Mouse (Mus musculus): ENCODE measurements around the gene Gm3164.
"Not testable (repeated sequence)": the region's sequence is repeated elsewhere in the genome, so short reads cannot be mapped to it uniquely, and the experiment has no call there.

The Gm3164 gene

GRCm38 (mm10) chr14:4414965-4415835 lies at the start of gene Gm3164:
Gm3164 (plus strand) TSS chr14:4415448.
- not testable (repeated sequence) for DNase-seq (ENCODE audit: low read depth, low spot score)

- not testable (repeated sequence) for DNase-seq (ENCODE audit: low read depth, low spot score)
These were observed 46.3 kb upstream of the Gm3164 start for GRCm38 (mm10) chr14:4368991-4369390.

GRCm38 (mm10) chr14:4369691-4370090 lies 45.6 kb upstream of the Gm3164 start:
- not testable (repeated sequence) for DNase-seq (ENCODE audit: low read depth, low spot score)

GRCm38 (mm10) chr14:4377871-4378270 lies 37.4 kb upstream of the Gm3164 start:
- DNase-seq (ENCODE audit: low read depth, low spot score): not testable (repeated sequence)

- not testable (repeated sequence) for DNase-seq (ENCODE audit: low read depth, low spot score)
These were observed 29.6 kb upstream of the Gm3164 start for GRCm38 (mm10) chr14:4385606-4386005.

GRCm38 (mm10) chr14:4392841-4393530 lies 22.3 kb upstream of the Gm3164 start:
- DNase-seq (ENCODE audit: low read depth, low spot score): not testable (repeated sequence)

GRCm38 (mm10) chr14:4397226-4397625 lies 18.0 kb upstream of the Gm3164 start, which contains the start of gene Gm3159:
Gm3159 (plus strand) TSS chr14:4397526.
- DNase-seq (ENCODE audit: low read depth, low spot score): not testable (repeated sequence)

GRCm38 (mm10) chr14:4398624-4399023 lies 16.6 kb upstream of the Gm3164 start:
- not testable (repeated sequence) for DNase-seq (ENCODE audit: low read depth, low spot score)

- DNase-seq (ENCODE audit: low read depth, low spot score): not testable (repeated sequence)
These were observed 15.0 kb upstream of the Gm3164 start for GRCm38 (mm10) chr14:4400115-4400789.

- not testable (repeated sequence) for DNase-seq (ENCODE audit: low read depth, low spot score)
These were observed 14.0 kb upstream of the Gm3164 start for GRCm38 (mm10) chr14:4401245-4401644.

GRCm38 (mm10) chr14:4403840-4404239 lies 11.4 kb upstream of the Gm3164 start:
- not testable (repeated sequence) for DNase-seq (ENCODE audit: low read depth, low spot score)

GRCm38 (mm10) chr14:4409939-4410338 lies 5.3 kb upstream of the Gm3164 start:
- DNase-seq (ENCODE audit: low read depth, low spot score): not testable (repeated sequence)

GRCm38 (mm10) chr14:4430692-4431091 lies 15.4 kb downstream of the Gm3164 start, which contains the start of gene Gm3173:
Gm3173 (plus strand) TSS chr14:4430992.
- not testable (repeated sequence) for DNase-seq (ENCODE audit: low read depth, low spot score)

- DNase-seq (ENCODE audit: low read depth, low spot score): not testable (repeated sequence)
These were observed 66.2 kb downstream of the Gm3164 start, which contains the start of gene Gm3182 for GRCm38 (mm10) chr14:4481445-4481844. Gm3182 (plus strand) TSS chr14:4481745.

All from A20 (cell line).